Mouse (Mus musculus) erythroid progenitor cell, adult 5-6 weeks (primary cell): Measurements from ENCODE around the gene Ppm1j. TPM values are rescaled to one million over a fixed set of nuclear protein-coding genes. Genes with fewer than 3 reads are reported as not detected.

ENCODE experiments used
- ATAC-seq: replicated peaks from 2 replicates; pipeline ENCODE4 v1.8.0; 2016; ENCODE audit warnings: moderate number of reproducible peaks, mild to moderate bottlenecking, moderate TSS enrichment, inconsistent platforms; ENCODE audit not compliant: poor library complexity, low FRiP score, severe bottlenecking
- total RNA-seq, 2 experiments: library from RNA; stranded (forward) in 1 of 2; stranded (reverse) in 1 of 2; fragments of 150-400 nt in 1 of 2; fragments of 186-747, 209-891 nt in 1 of 2; gene quantifications; 2 replicates each; pipeline versions ENCODE4 v1.2.3 to v1.2.4; 2015 to 2017; ENCODE audit warnings: low replicate concordance in 2 of 2

Ppm1j gene
- total RNA-seq (2015; ENCODE audit: low replicate concordance) (not detected in 2 replicates), total RNA-seq (2017; ENCODE audit: low replicate concordance) (not detected in 2 replicates)

- peak; percentile 58; the same call in 1 of the 2 replicates for ATAC-seq
Observed at GRCm38 (mm10) chr3:104780561-104781420, at the start of gene Ppm1j. Ppm1j (plus strand) TSS chr3:104781056.

- no peak for ATAC-seq
Observed at GRCm38 (mm10) chr3:104732907-104733306, 47.9 kb upstream of the Ppm1j start.

GRCm38 (mm10) chr3:104734654-104735053, 46.2 kb upstream of the Ppm1j start:
- no peak for ATAC-seq

- no peak for ATAC-seq
Observed at GRCm38 (mm10) chr3:104741954-104742353, 38.9 kb upstream of the Ppm1j start.

GRCm38 (mm10) chr3:104743161-104743560, 37.7 kb upstream of the Ppm1j start:
- no peak for ATAC-seq

- no peak for ATAC-seq
Observed at GRCm38 (mm10) chr3:104743864-104744263, 37.0 kb upstream of the Ppm1j start.

- peak; percentile 48; the same call in 1 of the 2 replicates for ATAC-seq
Observed at GRCm38 (mm10) chr3:104752845-104753244, 28.0 kb upstream of the Ppm1j start.

GRCm38 (mm10) chr3:104758406-104758805, 22.4 kb upstream of the Ppm1j start:
- peak; percentile 56 for ATAC-seq

- no peak for ATAC-seq
Observed at GRCm38 (mm10) chr3:104758869-104759268, 22.0 kb upstream of the Ppm1j start.

- peak; percentile 85 for ATAC-seq
Observed at GRCm38 (mm10) chr3:104762103-104762863, 18.6 kb upstream of the Ppm1j start.

GRCm38 (mm10) chr3:104765021-104765420, 15.8 kb upstream of the Ppm1j start:
- no peak for ATAC-seq

- no peak for ATAC-seq
Observed at GRCm38 (mm10) chr3:104767141-104767540, 13.7 kb upstream of the Ppm1j start.

GRCm38 (mm10) chr3:104767716-104768115, 13.1 kb upstream of the Ppm1j start:
- ATAC-seq, result no peak

GRCm38 (mm10) chr3:104769135-104769534, 11.7 kb upstream of the Ppm1j start:
- peak; percentile 82 for ATAC-seq

- ATAC-seq, result peak; percentile 74
Observed at GRCm38 (mm10) chr3:104770035-104770434, 10.8 kb upstream of the Ppm1j start.

GRCm38 (mm10) chr3:104770918-104771317, 9.9 kb upstream of the Ppm1j start:
- ATAC-seq, result no peak

- ATAC-seq, result no peak
Observed at GRCm38 (mm10) chr3:104771460-104771859, 9.4 kb upstream of the Ppm1j start.

GRCm38 (mm10) chr3:104773301-104773700, 7.6 kb upstream of the Ppm1j start:
- no peak for ATAC-seq

- ATAC-seq, result no peak
Observed at GRCm38 (mm10) chr3:104777342-104777741, 3.5 kb upstream of the Ppm1j start.

- peak; percentile 62 for ATAC-seq
Observed at GRCm38 (mm10) chr3:104779949-104780348, 907 bp upstream of the Ppm1j start.

GRCm38 (mm10) chr3:104781471-104781903, 631 bp downstream of the Ppm1j start, which contains the start of gene Fam19a3:
Fam19a3 (minus strand) TSS chr3:104781840.
- no peak for ATAC-seq
